Mouse (Mus musculus): ENCODE measurements around the gene Amotl1.

DNA sequence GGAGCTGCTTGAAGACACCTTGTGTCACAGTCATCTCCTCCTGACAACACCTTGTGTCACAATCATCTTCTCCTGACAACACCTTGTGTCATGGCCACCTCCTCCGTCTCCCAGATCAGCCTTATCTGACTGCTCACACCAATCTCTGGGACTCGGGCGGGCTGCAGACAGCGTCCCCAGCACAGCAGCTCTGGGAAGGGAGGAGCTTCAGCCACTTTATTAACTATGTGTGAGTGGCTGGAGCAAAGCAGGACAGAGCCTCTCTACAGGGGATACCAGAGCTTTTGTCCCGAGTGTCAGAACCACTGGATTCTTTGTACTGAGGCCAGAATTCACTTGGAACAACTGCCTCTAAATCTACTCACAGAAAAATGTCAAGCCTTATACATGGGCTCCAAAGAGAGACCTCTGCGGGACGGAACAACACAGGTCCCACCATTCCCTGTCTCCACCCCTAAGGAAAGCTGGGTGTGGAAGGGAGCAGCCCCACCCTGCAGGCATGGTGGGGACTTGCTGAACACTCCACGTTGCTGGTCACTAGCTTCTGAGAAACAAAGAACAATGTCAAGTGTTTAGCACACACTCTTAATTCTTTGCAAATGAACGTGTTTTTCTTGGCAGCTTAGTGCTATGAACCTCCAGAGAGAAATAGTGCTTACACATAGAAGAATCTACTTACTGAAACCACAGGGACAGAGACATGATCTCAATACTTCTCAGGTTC lies 100.7 kb downstream of the Amotl1 start:
- TF ChIP-seq CTCF (IDR thresholded peaks at IDR 0.05; ENCODE audit: insufficient read depth, low read length) (no peak), POLR2A (IDR thresholded peaks at IDR 0.05; ENCODE audit: borderline replicate concordance, extremely low read depth, low read depth, low read length) (peak; percentile 36; the same call in 1 of the 2 replicates)
